In the genomic region with DNA sequence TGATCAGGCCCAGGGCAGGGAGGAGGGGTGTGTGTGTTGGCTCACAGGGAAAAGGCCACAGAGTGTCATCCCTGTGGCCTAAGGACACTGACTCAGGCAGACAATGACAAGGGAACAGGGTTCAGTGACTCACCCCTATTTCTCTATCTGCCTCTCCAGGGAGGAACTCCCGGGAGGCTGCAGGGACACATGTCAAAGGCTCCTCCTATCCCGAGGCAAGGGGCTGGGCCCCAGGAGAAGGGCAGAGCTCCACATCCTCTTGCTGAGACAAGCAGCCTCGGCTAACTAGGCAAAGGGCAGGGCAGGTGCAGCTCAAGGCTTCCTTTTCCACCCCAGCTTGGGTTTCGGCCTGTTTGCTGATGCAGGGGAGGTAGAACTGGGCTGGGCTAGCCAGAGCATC, we compare ENCODE assay signal across 8 mouse cellular contexts. TPM values are rescaled to one million over a fixed set of nuclear protein-coding genes. Genes with fewer than 3 reads are reported as not detected.
A peak's percentile ranks its signal among the peaks of the same experiment; 100 is the strongest.
DNase-seq lines count a peak whose midpoint lies in the region; ATAC-seq lines count a peak whose summit lies in the region.

No protein-coding gene starts in this region.

- peak overlapping the region; percentile 35; the same call in 1 of the 2 replicates for H3K27ac ChIP-seq in midbrain, embryonic 12.5 days (replicated peaks)
- no peak overlapping the region for H3K27ac ChIP-seq in midbrain, embryonic 14.5 days (replicated peaks; ENCODE audit: low read depth, low read length)

- peaks cover 28% of the 10 kb centered on the region for H3K36me3 ChIP-seq in midbrain, embryonic 12.5 days
- peaks cover 24% of the 10 kb centered on the region for H3K36me3 ChIP-seq in midbrain, embryonic 14.5 days (ENCODE audit: control insufficient read depth, insufficient read depth, low read length)

- peaks cover 4% of the 10 kb centered on the region; the same call in 1 of the 2 replicates for H3K4me1 ChIP-seq in midbrain, embryonic 12.5 days
- no peaks in the 10 kb centered on the region for H3K4me1 ChIP-seq in midbrain, embryonic 14.5 days (ENCODE audit: control insufficient read depth, insufficient read depth, low read length)

- H3K9ac ChIP-seq in midbrain, embryonic 12.5 days (replicated peaks) = no peak overlapping the region
- H3K9ac ChIP-seq in midbrain, embryonic 14.5 days (replicated peaks; ENCODE audit: low read length) = no peak overlapping the region

- DNase-seq in midbrain, embryonic 14.5 days = no peak
- peak; percentile 68 for DNase-seq in brain, adult 2 months (ENCODE audit: low read depth, low spot score)
- peak; percentile 83 to 85 for DNase-seq in kidney, adult 8-10 months
- DNase-seq in right cerebral cortex, postnatal 4 days = no peak
- DNase-seq in T-cell, adult 2 months (ENCODE audit: low spot score) = no peak
- no peak for DNase-seq in thymus, adult 18-20 months

- no peak overlapping the region for H3K4me2 ChIP-seq in midbrain, embryonic 12.5 days (replicated peaks)
- no peak overlapping the region for H3K4me2 ChIP-seq in midbrain, embryonic 14.5 days (ENCODE audit: low read length)

- no peak for ATAC-seq in midbrain, embryonic 12.5 days (ENCODE audit: low FRiP score, low read depth)
- ATAC-seq in midbrain, embryonic 14.5 days (ENCODE audit: low FRiP score, low TSS enrichment) = no peak
- peak; percentile 59 for ATAC-seq in monocyte, adult 5-6 weeks (replicated peaks; ENCODE audit: insufficient number of reproducible peaks, low FRiP score, low TSS enrichment, poor library complexity, severe bottlenecking)

- no peaks in the 10 kb centered on the region for H3K9me3 ChIP-seq in midbrain, embryonic 12.5 days
- no peaks in the 10 kb centered on the region for H3K9me3 ChIP-seq in midbrain, embryonic 14.5 days (ENCODE audit: control insufficient read depth, low read length)

- WGBS in midbrain, embryonic 12.5 days = 44% methylated on average over 4 of the region's 4 CpGs
- 42% methylated on average over 4 of the region's 4 CpGs for WGBS in midbrain, embryonic 14.5 days

- no peak overlapping the region for H3K4me3 ChIP-seq in midbrain, embryonic 12.5 days
- H3K4me3 ChIP-seq in midbrain, embryonic 14.5 days (replicated peaks; ENCODE audit: low read depth, low read length) = no peak overlapping the region

- H3K27me3 ChIP-seq in midbrain, embryonic 12.5 days = no peaks in the 10 kb centered on the region
- H3K27me3 ChIP-seq in midbrain, embryonic 14.5 days (ENCODE audit: control insufficient read depth, insufficient read depth, low read length) = no peaks in the 10 kb centered on the region

RNA-seq across cellular contexts. Expression of gene Tob2, which starts 12.9 kb away (rescaled TPM):
- polyA plus RNA-seq in midbrain, embryonic 12.5 days (2016; fragmentation: Nextera tagmentation; extraction: Ambion mirVana) = 20.9 and 22.2 TPM in 2 replicates
- 11.7 and 14.4 TPM in 2 replicates for polyA plus RNA-seq in midbrain, embryonic 14.5 days (2014; fragmentation: Nextera tagmentation; extraction: Ambion mirVana)
- 27.1 to 48.1 TPM (median 29.4 TPM) in 3 replicates for total RNA-seq in monocyte, adult 5-6 weeks (2017)

RNA-seq across cellular contexts. Expression of gene Phf5a, which starts 26.0 kb away (rescaled TPM):
- 129 and 133 TPM in 2 replicates for polyA plus RNA-seq in midbrain, embryonic 12.5 days (2016; fragmentation: Nextera tagmentation; extraction: Ambion mirVana)
- 139 and 149 TPM in 2 replicates for polyA plus RNA-seq in midbrain, embryonic 14.5 days (2014; fragmentation: Nextera tagmentation; extraction: Ambion mirVana)
- 54.7 to 91.7 TPM (median 58.7 TPM) in 3 replicates for total RNA-seq in monocyte, adult 5-6 weeks (2017)

RNA-seq across cellular contexts. Expression of gene Aco2, which starts 26.4 kb away (rescaled TPM):
- polyA plus RNA-seq in midbrain, embryonic 12.5 days (2016; fragmentation: Nextera tagmentation; extraction: Ambion mirVana) = 170 and 177 TPM in 2 replicates
- polyA plus RNA-seq in midbrain, embryonic 14.5 days (2014; fragmentation: Nextera tagmentation; extraction: Ambion mirVana) = 211 and 221 TPM in 2 replicates
- 103 to 166 TPM (median 150 TPM) in 3 replicates for total RNA-seq in monocyte, adult 5-6 weeks (2017)

RNA-seq across cellular contexts. Expression of gene Tef, which starts 43.5 kb away (rescaled TPM):
- 30.5 and 32.4 TPM in 2 replicates for polyA plus RNA-seq in midbrain, embryonic 12.5 days (2016; fragmentation: Nextera tagmentation; extraction: Ambion mirVana)
- 12.9 and 19.6 TPM in 2 replicates for polyA plus RNA-seq in midbrain, embryonic 14.5 days (2014; fragmentation: Nextera tagmentation; extraction: Ambion mirVana)
- total RNA-seq in monocyte, adult 5-6 weeks (2017) = 44.4 to 60.3 TPM (median 52.9 TPM) in 3 replicates

Comparison
In these comparisons a context has a peak if more than half of its experiments do, and no peak if none do; other contexts are left out.
1. DNase-seq: peak in brain, adult 2 months (single experiment) and kidney, adult 8-10 months (2 of 2); none in midbrain, embryonic 14.5 days (single experiment), right cerebral cortex, postnatal 4 days (single experiment), T-cell, adult 2 months (single experiment) and thymus, adult 18-20 months (0 of 2).